Mouse (Mus musculus): ENCODE data around the gene Olfr193. TPM values are rescaled to one million over a fixed set of nuclear protein-coding genes. Genes with fewer than 3 reads are reported as not detected.

The Olfr193 gene
- polyA plus RNA-seq (2012; rRNA removed) = not detected in 2 replicates

DNA sequence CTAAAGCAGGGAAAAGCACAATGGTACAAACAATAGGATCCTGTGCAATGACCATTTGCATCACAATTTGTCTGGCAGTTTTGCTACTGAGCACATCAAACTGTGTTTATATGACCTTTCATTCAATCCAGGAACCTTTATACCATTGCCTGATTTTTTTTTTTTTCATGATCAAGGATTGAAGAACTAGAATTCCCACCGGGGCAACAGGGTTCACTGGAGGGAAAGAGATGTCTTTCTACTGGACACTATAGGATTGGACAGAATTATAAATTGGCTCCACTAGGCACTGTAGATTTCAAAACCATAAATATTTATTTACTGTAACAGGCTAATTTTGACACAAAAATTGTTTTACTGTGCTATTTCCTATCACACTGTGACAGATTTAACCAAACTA is at the start of gene Olfr193:
Gene Olfr193 (minus strand): TSS at position 101 of the 400 bp plus-strand sequence.

DNA sequence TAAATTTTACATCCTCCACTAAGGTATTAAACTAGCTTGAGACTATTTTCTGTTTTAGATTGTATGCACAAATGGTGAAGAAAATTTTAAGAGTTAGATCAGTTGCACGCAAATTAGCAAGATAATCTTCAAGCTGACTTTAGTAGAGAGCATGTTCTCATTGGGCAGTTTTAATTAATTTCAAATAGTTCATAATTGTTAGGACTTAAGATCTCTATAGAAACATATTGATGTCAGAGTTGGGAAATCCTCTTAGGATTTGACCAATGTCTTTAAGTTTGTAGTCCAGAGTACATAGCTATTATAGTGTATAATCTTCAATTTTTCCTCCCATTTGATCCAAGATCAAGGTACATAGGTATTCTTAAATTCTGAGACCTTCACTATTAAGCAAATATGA is 35.1 kb upstream of the Olfr193 start, which contains the start of gene Olfr195:
Gene Olfr195 (plus strand): TSS at position 301 of the 400 bp plus-strand sequence.

DNA sequence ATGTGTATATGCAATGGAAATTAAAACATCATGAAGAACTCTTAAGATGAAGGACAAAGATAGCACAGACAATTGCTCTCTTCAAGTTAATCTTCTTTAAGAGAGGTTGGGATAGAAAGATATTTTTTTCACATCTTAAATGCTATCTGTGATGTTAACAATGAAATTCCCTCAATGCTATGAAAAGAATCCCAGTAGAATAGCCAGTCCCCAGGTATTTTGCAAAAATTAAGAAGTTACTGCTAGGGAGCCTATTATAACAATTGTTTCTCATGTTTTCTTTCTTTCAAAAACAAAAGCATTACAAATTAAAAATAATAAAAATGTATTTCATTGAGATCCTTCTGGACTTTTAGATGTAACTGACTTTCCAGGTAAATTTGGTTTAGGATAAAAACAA is 9.3 kb upstream of the Olfr193 start, which contains the start of gene Olfr194:
Gene Olfr194 (minus strand): TSS at position 101 of the 400 bp plus-strand sequence.

DNA sequence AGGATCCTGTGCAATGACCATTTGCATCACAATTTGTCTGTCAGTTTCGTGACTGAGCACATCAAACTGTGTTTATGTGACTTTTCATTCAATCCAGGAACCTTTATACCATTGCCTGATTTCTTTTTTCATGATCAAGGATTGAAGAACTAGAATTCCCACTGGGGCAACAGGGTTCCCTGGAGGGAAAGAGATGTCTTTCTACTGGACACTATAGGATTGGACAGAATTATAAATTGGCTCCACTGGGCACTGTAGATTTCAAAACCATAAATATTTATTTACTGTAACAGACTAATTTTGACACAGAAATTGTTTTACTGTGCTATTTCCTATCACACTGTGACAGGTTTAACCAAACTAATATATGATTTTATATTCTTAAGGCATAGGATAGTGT is 22.0 kb downstream of the Olfr193 start, which contains the start of gene Olfr191:
Gene Olfr191 (minus strand): TSS at position 101 of the 400 bp plus-strand sequence.

DNA sequence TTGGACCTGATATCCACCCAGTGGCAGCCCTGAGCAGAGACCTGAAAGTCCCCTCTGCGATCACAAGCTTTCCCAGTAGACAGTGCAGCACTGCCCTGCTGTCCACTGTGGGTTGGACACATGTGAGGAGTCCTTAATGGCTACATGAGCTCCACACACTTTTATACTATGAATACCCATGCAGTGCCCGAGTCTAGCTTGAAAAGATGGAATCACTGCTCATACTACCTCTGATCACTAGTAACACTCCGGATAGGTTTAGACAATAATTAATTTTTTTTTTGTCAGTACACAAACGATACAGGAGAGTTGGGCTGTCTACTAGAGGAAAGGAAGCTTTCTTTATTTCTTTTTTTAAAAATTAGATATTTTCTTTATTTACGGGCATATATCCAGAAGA is 33.8 kb downstream of the Olfr193 start, which contains the start of gene Olfr190:
Gene Olfr190 (minus strand): TSS at position 101 of the 400 bp plus-strand sequence.

Other genes starting within 250 kb of the Olfr193 start
- not detected in 2 replicates for gene Olfr177, start 237.1 kb downstream of the Olfr193 start, polyA plus RNA-seq (2012; rRNA removed)
- not detected in 2 replicates for gene Olfr178, start 219.8 kb downstream of the Olfr193 start, polyA plus RNA-seq (2012; rRNA removed)
- not detected in 2 replicates for gene Olfr181, start 183.1 kb downstream of the Olfr193 start, polyA plus RNA-seq (2012; rRNA removed)
- not detected in 2 replicates for gene Olfr180, start 182.5 kb downstream of the Olfr193 start, polyA plus RNA-seq (2012; rRNA removed)
- gene Olfr183, start 116.5 kb downstream of the Olfr193 start, polyA plus RNA-seq (2012; rRNA removed) = not detected in 2 replicates
- not detected in 2 replicates for gene Olfr186, start 81.6 kb downstream of the Olfr193 start, polyA plus RNA-seq (2012; rRNA removed)
- gene Olfr187, start 72.1 kb downstream of the Olfr193 start, polyA plus RNA-seq (2012; rRNA removed) = not detected in 2 replicates
- not detected in 2 replicates for gene Olfr190, start 33.9 kb downstream of the Olfr193 start, polyA plus RNA-seq (2012; rRNA removed)
- gene Olfr191, start 22.1 kb downstream of the Olfr193 start, polyA plus RNA-seq (2012; rRNA removed) = not detected in 2 replicates
- not detected in 2 replicates for gene Olfr194, start 9.2 kb upstream of the Olfr193 start, polyA plus RNA-seq (2012; rRNA removed)
- not detected in 2 replicates for gene Olfr195, start 35.2 kb upstream of the Olfr193 start, polyA plus RNA-seq (2012; rRNA removed)
- not detected in 2 replicates for gene Olfr196, start 58.6 kb upstream of the Olfr193 start, polyA plus RNA-seq (2012; rRNA removed)
- not detected in 2 replicates for gene Olfr198, start 91.7 kb upstream of the Olfr193 start, polyA plus RNA-seq (2012; rRNA removed)
- not detected in 2 replicates for gene Olfr199, start 107.9 kb upstream of the Olfr193 start, polyA plus RNA-seq (2012; rRNA removed)
- not detected in 2 replicates for gene Olfr201, start 160.8 kb upstream of the Olfr193 start, polyA plus RNA-seq (2012; rRNA removed)
- not detected in 2 replicates for gene Olfr202, start 174.9 kb upstream of the Olfr193 start, polyA plus RNA-seq (2012; rRNA removed)
- not detected in 2 replicates for gene Olfr203, start 187.0 kb upstream of the Olfr193 start, polyA plus RNA-seq (2012; rRNA removed)
- 0.01 TPM in 1 of 2 replicates, not detected in the other for gene Olfr204, start 206.4 kb upstream of the Olfr193 start, polyA plus RNA-seq (2012; rRNA removed)
- not detected in 2 replicates for gene Olfr205, start 219.3 kb upstream of the Olfr193 start, polyA plus RNA-seq (2012; rRNA removed)
- gene Olfr206, start 237.4 kb upstream of the Olfr193 start, polyA plus RNA-seq (2012; rRNA removed) = not detected in 2 replicates

Measured in central nervous system, embryonic 11.5 days (tissue).